Mouse (Mus musculus) lung, postnatal 0 days (tissue): ENCODE data around the gene Olfr45. TPM values are rescaled to one million over a fixed set of nuclear protein-coding genes. Genes with fewer than 3 reads are reported as not detected.
"Not testable (repeated sequence)": the region's sequence is repeated elsewhere in the genome, so short reads cannot be mapped to it uniquely, and the experiment has no call there.

ENCODE experiments used
- ATAC-seq: fragments of 200-750 bp; cut with Nextera tagmentation; 2 replicates; pipeline ENCODE4 v1.8.0; 2017; ENCODE audit warnings: moderate library complexity
- DNase-seq: peaks from one replicate; pipeline ENCODE4 v3.0.0-alpha.2; 2016; ENCODE audit warnings: low spot score
- H3K27ac ChIP-seq: fragments of 300-500 bp; sonication (generic); 2 replicates; pipeline ENCODE4 v1.5.1; 2014; ENCODE audit warnings: antibody characterized with exemption, mild to moderate bottlenecking, low read length, mixed read lengths
- H3K27me3 ChIP-seq: fragments of 300-500 bp; sonication (generic); replicated peaks from 2 replicates; pipeline ENCODE4 v1.6.1; 2014; ENCODE audit warnings: low read length, mixed read lengths; ENCODE audit not compliant: insufficient read depth
- H3K36me3 ChIP-seq: fragments of 300-500 bp; sonication (generic); 2 replicates; pipeline ENCODE4 v1.6.1; 2014; ENCODE audit warnings: low read length, mixed read lengths; ENCODE audit not compliant: insufficient read depth
- H3K4me1 ChIP-seq: fragments of 300-500 bp; sonication (generic); 2 replicates; pipeline ENCODE4 v1.6.1; 2014; ENCODE audit warnings: antibody characterized with exemption, low read depth, low read length, mixed read lengths; ENCODE audit not compliant: insufficient read depth
- H3K4me2 ChIP-seq: fragments of 300-500 bp; sonication (generic); replicated peaks from 2 replicates; pipeline ENCODE4 v1.6.1; 2014; ENCODE audit warnings: low read depth, mild to moderate bottlenecking, low read length, moderate library complexity, mixed read lengths
- H3K4me3 ChIP-seq: fragments of 300-500 bp; sonication (generic); 2 replicates; pipeline ENCODE4 v1.5.1; 2014; ENCODE audit warnings: low read depth, low read length
- H3K9ac ChIP-seq: fragments of 300-500 bp; sonication (generic); replicated peaks from 2 replicates; pipeline ENCODE4 v1.6.1; 2014; ENCODE audit warnings: low read depth, mild to moderate bottlenecking
- H3K9me3 ChIP-seq: fragments of 300-500 bp; sonication (generic); 2 replicates; pipeline ENCODE4 v1.6.1; 2016; ENCODE audit warnings: low read length, mixed read lengths
- CTCF ChIP-seq: IDR thresholded peaks from 2 replicates; pipeline ENCODE4 v1.5.1; 2016; ENCODE audit warnings: antibody characterized with exemption, mild to moderate bottlenecking
- EP300 ChIP-seq: IDR thresholded peaks from 2 replicates; pipeline ENCODE4 v1.6.1; 2016; ENCODE audit warnings: antibody characterized with exemption, mild to moderate bottlenecking, control low read depth
- WGBS: fragments of 180-500 bp; shearing (Covaris S2); extraction: QIAGEN DNeasy Blood & Tissue Kit; methylation state at CpG from one replicate; pipeline ENCODE4 v1.1.7; 2014; 5-methylcytosine and 5-hydroxymethylcytosine counted together
- polyA plus RNA-seq: library from polyadenylated mRNA; unstranded; fragments of >200 nt; fragmentation: Nextera tagmentation; extraction: Ambion mirVana; gene quantifications from 2 replicates; pipeline ENCODE4 v1.2.1, GENCODE M21; 2015

Olfr45 gene
- polyA plus RNA-seq, result not detected in 2 replicates

DNA sequence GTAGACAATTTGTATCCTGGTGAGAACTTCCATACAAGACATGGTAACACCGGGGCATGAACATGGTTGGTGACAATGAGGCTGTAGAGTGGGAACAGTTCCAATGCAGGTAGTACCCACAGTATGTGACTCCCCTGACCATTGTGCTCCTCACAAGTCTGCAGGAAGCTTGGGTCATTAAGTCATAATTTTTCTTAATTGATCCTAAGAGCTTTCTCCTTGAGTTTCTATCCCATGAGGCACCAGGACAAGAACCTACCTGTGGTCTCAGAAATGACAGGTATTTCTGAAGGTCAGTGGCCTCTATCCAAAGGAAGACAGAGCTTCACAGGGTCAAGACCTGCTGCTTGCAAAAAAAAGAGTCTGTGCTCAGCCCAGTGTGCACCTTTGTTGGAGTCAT lies at the start of gene Olfr45:
Olfr45 (plus strand) TSS at position 301 of the 400 bp plus-strand sequence.
- 83% methylated on average over 1 of the region's 1 CpGs for WGBS
- no peak within 1 kb of the TSS for H3K4me2 ChIP-seq
- H3K27ac ChIP-seq, result no peak within 1 kb of the TSS
- H3K36me3 ChIP-seq, result no peaks in the 10 kb centered on the region
- H3K4me1 ChIP-seq, result no peaks in the 10 kb centered on the region
- H3K27me3 ChIP-seq, result no peaks in the 10 kb centered on the region
- TF ChIP-seq CTCF (no peak), EP300 (no peak)
- no peaks in the 10 kb centered on the region for H3K9me3 ChIP-seq
- H3K9ac ChIP-seq, result no peak within 1 kb of the TSS
- DNase-seq (no peak), ATAC-seq (no peak)
- no peak within 1 kb of the TSS for H3K4me3 ChIP-seq

GRCm38 (mm10) chr7:140646152-140646551 lies 35.6 kb upstream of the Olfr45 start, which contains the start of gene Olfr53:
TSS of gene Olfr53 (plus strand) at chr7:140646452.
- Histone ChIP-seq H3K27ac (no peak within 1 kb of the TSS), H3K4me1 (no peaks in the 10 kb centered on the region), H3K4me3 (no peak within 1 kb of the TSS), H3K36me3 (no peaks in the 10 kb centered on the region), H3K4me2 (no peak within 1 kb of the TSS), H3K27me3 (no peaks in the 10 kb centered on the region), H3K9ac (no peak within 1 kb of the TSS), H3K9me3 (no peaks in the 10 kb centered on the region)
- WGBS, result 83% methylated on average over 1 of the region's 1 CpGs
- ATAC-seq (no peak), DNase-seq (no peak)
- TF ChIP-seq EP300 (no peak), CTCF (no peak)

- no peak within 1 kb of the TSS for H3K4me3 ChIP-seq
- no peak for TF ChIP-seq EP300
- TF ChIP-seq CTCF, result no peak
- H3K27ac ChIP-seq, result no peak within 1 kb of the TSS
- no peaks in the 10 kb centered on the region for H3K9me3 ChIP-seq
- DNase-seq (no peak), ATAC-seq (no peak)
- WGBS, result 66% methylated on average over 4 of the region's 4 CpGs
- H3K9ac ChIP-seq, result no peak within 1 kb of the TSS
- no peaks in the 10 kb centered on the region for H3K36me3 ChIP-seq
- no peaks in the 10 kb centered on the region for H3K27me3 ChIP-seq
- H3K4me1 ChIP-seq, result no peaks in the 10 kb centered on the region
- no peak within 1 kb of the TSS for H3K4me2 ChIP-seq
These were observed 22.1 kb upstream of the Olfr45 start, which contains the start of gene Olfr539 for GRCm38 (mm10) chr7:140659630-140660029. TSS of gene Olfr539 (plus strand) at chr7:140659930.

DNA sequence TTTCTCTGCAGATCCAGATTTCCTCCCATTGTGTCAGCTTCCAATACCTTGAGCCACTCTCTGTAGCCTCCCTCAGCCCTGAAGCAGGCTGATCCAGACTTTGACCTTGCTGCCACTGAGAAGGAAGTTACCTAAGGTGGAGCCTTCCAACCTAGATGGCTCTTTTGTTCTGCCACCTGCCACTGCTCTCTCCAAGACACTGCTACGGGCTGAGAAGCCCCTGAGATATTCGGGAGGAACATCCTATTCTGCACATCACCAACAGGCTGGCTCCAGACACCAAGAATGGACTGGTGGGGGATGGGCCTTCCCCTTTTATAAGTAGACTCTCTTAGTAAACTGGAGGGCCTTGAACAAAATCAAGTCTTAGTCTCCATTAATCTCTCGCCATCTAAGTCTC lies 11.1 kb upstream of the Olfr45 start:
- not testable (repeated sequence) for H3K27me3 ChIP-seq, H3K4me3 ChIP-seq, H3K4me1 ChIP-seq, H3K27ac ChIP-seq, ATAC-seq, H3K9ac ChIP-seq, H3K9me3 ChIP-seq, DNase-seq, H3K36me3 ChIP-seq, H3K4me2 ChIP-seq
- 81% methylated on average over 3 of the region's 3 CpGs for WGBS

DNA sequence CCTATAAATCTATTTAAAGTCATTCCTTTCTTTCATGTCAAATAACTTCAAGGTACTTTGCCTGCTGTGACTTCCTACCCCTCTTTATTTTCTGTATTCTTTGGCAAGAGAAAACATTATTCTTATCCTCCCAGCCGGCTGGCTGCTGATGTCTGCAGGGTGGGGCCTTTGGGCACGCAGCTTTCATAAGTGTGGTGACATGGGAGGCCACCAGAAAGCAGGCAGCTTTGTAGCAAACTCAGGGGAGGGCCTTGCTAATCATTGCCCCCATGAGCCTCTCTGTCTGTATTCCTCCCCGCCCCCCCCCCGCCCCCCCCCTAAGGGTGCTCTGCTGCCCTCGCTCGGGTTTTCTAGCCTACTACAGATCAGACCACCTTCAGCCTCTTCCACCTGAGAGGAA lies 5.9 kb upstream of the Olfr45 start:
- DNase-seq (peak; percentile 4), ATAC-seq (no peak)
- no peaks in the 10 kb centered on the region for H3K9me3 ChIP-seq
- no peaks in the 10 kb centered on the region for H3K27me3 ChIP-seq
- H3K27ac ChIP-seq, result no peak overlapping the region
- WGBS, result 3% methylated on average over 5 of the region's 6 CpGs
- no peak overlapping the region for H3K4me2 ChIP-seq
- no peak overlapping the region for H3K9ac ChIP-seq
- H3K4me3 ChIP-seq, result no peak overlapping the region
- TF ChIP-seq EP300 (no peak), CTCF (no peak)
- no peaks in the 10 kb centered on the region for H3K4me1 ChIP-seq
- no peaks in the 10 kb centered on the region for H3K36me3 ChIP-seq

GRCm38 (mm10) chr7:140679591-140679990 lies 2.2 kb upstream of the Olfr45 start:
- H3K4me2 ChIP-seq, DNase-seq, H3K27ac ChIP-seq, H3K9ac ChIP-seq, H3K4me3 ChIP-seq, H3K9me3 ChIP-seq, H3K4me1 ChIP-seq, ATAC-seq, H3K27me3 ChIP-seq, H3K36me3 ChIP-seq: not testable (repeated sequence)
- 66% methylated on average over 4 of the region's 4 CpGs for WGBS

GRCm38 (mm10) chr7:140696967-140697366 lies 15.2 kb downstream of the Olfr45 start, which contains the start of gene Olfr541:
TSS of gene Olfr541 (plus strand) at chr7:140697267.
- DNase-seq (no peak), ATAC-seq (no peak)
- no peak within 1 kb of the TSS for H3K4me2 ChIP-seq
- TF ChIP-seq EP300, result no peak
- TF ChIP-seq CTCF, result no peak
- H3K4me1 ChIP-seq, result no peaks in the 10 kb centered on the region
- no peak within 1 kb of the TSS for H3K4me3 ChIP-seq
- H3K27ac ChIP-seq, result no peak within 1 kb of the TSS
- no peaks in the 10 kb centered on the region for H3K27me3 ChIP-seq
- H3K9me3 ChIP-seq, result no peaks in the 10 kb centered on the region
- no peaks in the 10 kb centered on the region for H3K36me3 ChIP-seq
- no peak within 1 kb of the TSS for H3K9ac ChIP-seq
